Mouse (Mus musculus) neutrophil, adult 5-6 weeks (primary cell): Measurements from ENCODE around the gene Lrch1. TPM values are rescaled to one million over a fixed set of nuclear protein-coding genes. Genes with fewer than 3 reads are reported as not detected.

Experiments
- ATAC-seq: fragments of 151-379, 151-347 bp; 2 replicates; pipeline ENCODE4 v1.8.0; 2017; ENCODE audit warnings: mild to moderate bottlenecking, moderate TSS enrichment; ENCODE audit not compliant: insufficient number of reproducible peaks, poor library complexity, low FRiP score, severe bottlenecking; ENCODE audit errors: extremely low read depth
- total RNA-seq: library from RNA; stranded (forward); fragments of 200-1000 nt; gene quantifications from 2 replicates; pipeline ENCODE4 v1.2.3, GENCODE M21; 2017

Lrch1 gene
- total RNA-seq, 1 experiment from 2014 or later: 50.0 TPM

GRCm38 (mm10) chr14:74948426-74949240 is 957 bp upstream of the Lrch1 start:
- peak; percentile 45 for ATAC-seq

GRCm38 (mm10) chr14:74948014-74948396 is 329 bp upstream of the Lrch1 start:
- no peak for ATAC-seq

GRCm38 (mm10) chr14:74946751-74947375 is 813 bp downstream of the Lrch1 start:
- peak; percentile 70 for ATAC-seq

- no peak for ATAC-seq
These were observed 1.3 kb downstream of the Lrch1 start for GRCm38 (mm10) chr14:74946321-74946750.

GRCm38 (mm10) chr14:74945266-74946215 is 2.1 kb downstream of the Lrch1 start:
- ATAC-seq: no peak

- no peak for ATAC-seq
These were observed 3.4 kb downstream of the Lrch1 start for GRCm38 (mm10) chr14:74944128-74944755.

- no peak for ATAC-seq
These were observed 4.0 kb downstream of the Lrch1 start for GRCm38 (mm10) chr14:74943581-74944117.

- ATAC-seq: no peak
These were observed 4.7 kb downstream of the Lrch1 start for GRCm38 (mm10) chr14:74943024-74943423.

- ATAC-seq: no peak
These were observed 6.1 kb downstream of the Lrch1 start for GRCm38 (mm10) chr14:74941591-74941990.

GRCm38 (mm10) chr14:74940741-74941140 is 6.9 kb downstream of the Lrch1 start:
- no peak for ATAC-seq

GRCm38 (mm10) chr14:74939355-74939754 is 8.3 kb downstream of the Lrch1 start:
- ATAC-seq: no peak

- no peak for ATAC-seq
These were observed 8.8 kb downstream of the Lrch1 start for GRCm38 (mm10) chr14:74938896-74939295.

- ATAC-seq: peak; percentile 83
These were observed 11.0 kb downstream of the Lrch1 start for GRCm38 (mm10) chr14:74936557-74937261.

GRCm38 (mm10) chr14:74935111-74935510 is 12.6 kb downstream of the Lrch1 start:
- ATAC-seq: no peak; the same call in 1 of the 2 replicates

GRCm38 (mm10) chr14:74933960-74934710 is 13.5 kb downstream of the Lrch1 start:
- ATAC-seq: no peak

- ATAC-seq: no peak
These were observed 17.9 kb downstream of the Lrch1 start for GRCm38 (mm10) chr14:74929739-74930138.

GRCm38 (mm10) chr14:74928809-74929432 is 18.8 kb downstream of the Lrch1 start:
- peak; percentile 69 for ATAC-seq
